Mouse (Mus musculus) small intestine, adult 2 months (tissue): ENCODE data around the gene Gstz1.

Experiments used
- CTCF ChIP-seq: fragments of 200-500 bp; IDR thresholded peaks from 2 replicates; pipeline ENCODE4 v1.5.1; 2012; ENCODE audit warnings: low read depth, mild to moderate bottlenecking, control low read depth, inconsistent platforms, low read length, moderate library complexity, mixed read lengths; ENCODE audit not compliant: insufficient replicate concordance, insufficient read length; ENCODE audit errors: extremely low read depth
- POLR2A ChIP-seq: fragments of 200-500 bp; IDR thresholded peaks from 2 replicates; pipeline ENCODE4 v1.6.1; 2012; ENCODE audit warnings: low read depth, mild to moderate bottlenecking, control low read depth, inconsistent platforms, low read length, moderate library complexity

- TF ChIP-seq POLR2A (no peak), CTCF (no peak)
These were observed 15.8 kb upstream of the Gstz1 start for GRCm38 (mm10) chr12:87131181-87131580.
